Comparison of ENCODE assay signal across 9 mouse cellular contexts in genomic region chr16:42444863-42445423, GRCm38 (mm10).
DNase-seq lines count a peak whose midpoint lies in the region; ATAC-seq and TF ChIP-seq lines count a peak whose summit lies in the region.
"Had no signal": no experiment of that assay in that cellular context is flagged by ENCODE, and none has a peak within 500 bp of the region (broad histone marks: within the 10 kb centered on the region; RNA-seq: fewer than 3 reads in every experiment).

No protein-coding gene starts in this region.

- peak; percentile 78 for ATAC-seq in hindbrain, embryonic 11.5 days (ENCODE audit: low FRiP score)

- H3K27me3 ChIP-seq in hindbrain, embryonic 11.5 days (ENCODE audit: control insufficient read depth, insufficient read depth, low read length) = no peaks in the 10 kb centered on the region
- no peaks in the 10 kb centered on the region for H3K27me3 ChIP-seq in limb, embryonic 10.5 days (ENCODE audit: low read depth, poor library complexity, severe bottlenecking)

- no peak for TF ChIP-seq CTCF in cortical plate, adult 2 months (IDR thresholded peaks at IDR 0.05; ENCODE audit: extremely low read depth, insufficient read depth, low read length)

- WGBS in hindbrain, embryonic 11.5 days = 20% methylated on average over 6 of the region's 6 CpGs
- WGBS in limb, embryonic 10.5 days = 33% methylated on average over 6 of the region's 6 CpGs

- DNase-seq in kidney, postnatal 4 days = peak; percentile 3 to 13
- DNase-seq in kidney, adult 8-10 months = no peak
- peak; percentile 43 for DNase-seq in hindbrain, embryonic 11.5 days (ENCODE audit: low spot score)
- DNase-seq in limb, embryonic 10.5 days (ENCODE audit: low spot score) = peak; percentile 32
- peak; percentile 48 for DNase-seq in right cerebral cortex, postnatal 4 days
- no peak for DNase-seq in Muller cell, postnatal 12 days (ENCODE audit: inconsistent ontology term)
- no peak for DNase-seq in B cell, adult 2 months

- no peak overlapping the region for H3K9ac ChIP-seq in hindbrain, embryonic 11.5 days (ENCODE audit: low read depth, low read length)

- peak overlapping the region; percentile 73; the same call in 1 of the 2 replicates for H3K27ac ChIP-seq in cortical plate, adult 2 months (ENCODE audit: insufficient read depth, low read length)
- H3K27ac ChIP-seq in hindbrain, embryonic 11.5 days (ENCODE audit: low read depth, low read length) = peak overlapping the region; percentile 61
- peak overlapping the region; percentile 58 for H3K27ac ChIP-seq in limb, embryonic 10.5 days
- H3K27ac ChIP-seq: macrophage had no signal

- peak overlapping the region; percentile 31 for H3K4me2 ChIP-seq in hindbrain, embryonic 11.5 days (replicated peaks; ENCODE audit: low read depth, low read length)

- H3K36me3 ChIP-seq in hindbrain, embryonic 11.5 days (ENCODE audit: control insufficient read depth, insufficient read depth, low read length) = no peaks in the 10 kb centered on the region
- H3K36me3 ChIP-seq in limb, embryonic 10.5 days = no peaks in the 10 kb centered on the region

- H3K4me3 ChIP-seq in cortical plate, adult 2 months (ENCODE audit: insufficient read depth, low read length) = 0 out of 2 replicates have a peak overlapping the region, but pooled peaks have one; percentile 13
- no peak overlapping the region for H3K4me3 ChIP-seq in hindbrain, embryonic 11.5 days (ENCODE audit: low read depth, low read length)
- H3K4me3 ChIP-seq in limb, embryonic 10.5 days = peak overlapping the region; percentile 17; the same call in 1 of the 2 replicates

- no peaks in the 10 kb centered on the region; the same call in 1 of the 2 replicates for H3K4me1 ChIP-seq in cortical plate, adult 2 months (ENCODE audit: control insufficient read depth, insufficient read depth, low read length)
- no peaks in the 10 kb centered on the region; the same call in 1 of the 2 replicates for H3K4me1 ChIP-seq in hindbrain, embryonic 11.5 days (replicated peaks; ENCODE audit: control insufficient read depth, insufficient read depth, low read length)
- peaks cover 12% of the 10 kb centered on the region for H3K4me1 ChIP-seq in limb, embryonic 10.5 days

- H3K9me3 ChIP-seq in hindbrain, embryonic 11.5 days (ENCODE audit: control insufficient read depth, low read length) = no peaks in the 10 kb centered on the region
- H3K9me3 ChIP-seq in limb, embryonic 10.5 days (replicated peaks) = no peaks in the 10 kb centered on the region

- no peak for TF ChIP-seq POLR2A in cortical plate, adult 2 months (IDR thresholded peaks at IDR 0.05; ENCODE audit: extremely low read depth, insufficient read depth, low read length)

Comparison
In these comparisons a context has a peak if more than half of its experiments do, and no peak if none do; other contexts are left out.
1. DNase-seq: peak in kidney, postnatal 4 days (2 of 2), hindbrain, embryonic 11.5 days (single experiment), limb, embryonic 10.5 days (single experiment) and right cerebral cortex, postnatal 4 days (single experiment); none in kidney, adult 8-10 months (0 of 2), Muller cell, postnatal 12 days (single experiment) and B cell, adult 2 months (0 of 2).
2. Peak in every context shown above with its lines, with median percentiles within 50 percentile points of each other: H3K27ac ChIP-seq.